Mouse (Mus musculus) frontal cortex, adult (tissue): ENCODE results near the gene Gm10428.

Experiments
- ATAC-seq: cut with Nextera tagmentation; 2 replicates; pipeline ENCODE4 v1.9.2; 2017; ENCODE audit warnings: mild to moderate bottlenecking, moderate library complexity, mixed read lengths; ENCODE audit not compliant: low TSS enrichment

Gm10428 gene

DNA sequence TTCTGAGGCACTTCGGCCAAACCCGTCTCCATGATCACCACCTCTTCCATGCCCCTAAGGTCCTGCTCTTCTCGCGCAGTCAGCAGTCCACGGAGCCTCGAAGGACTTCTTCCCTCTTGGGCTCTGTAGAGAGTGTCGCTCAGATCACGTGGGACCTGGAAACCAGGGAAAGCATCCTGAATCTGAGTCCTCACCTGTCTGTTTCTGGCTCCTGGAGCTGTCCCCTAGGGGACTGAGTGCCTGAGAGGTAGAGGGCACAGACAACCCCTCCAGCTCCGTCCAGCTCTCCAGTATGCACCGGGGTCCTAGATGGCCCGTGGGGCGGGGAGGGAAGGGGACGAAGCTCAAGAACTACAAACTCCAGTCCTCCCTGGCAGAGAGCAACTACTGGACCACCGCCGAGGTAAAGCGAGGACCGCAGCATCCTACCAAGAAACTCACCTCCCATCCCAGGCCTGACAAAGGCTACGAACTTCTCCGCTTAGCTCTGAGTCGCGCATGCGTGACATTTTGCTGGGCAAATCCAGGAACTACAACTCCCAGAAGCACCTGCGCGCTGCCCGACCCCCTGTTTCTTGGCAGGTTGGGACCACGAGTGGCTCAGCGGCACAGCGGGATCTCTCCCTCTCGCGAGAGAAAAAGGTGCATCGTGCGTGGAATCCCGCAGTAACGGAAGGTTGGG is 36.2 kb downstream of the Gm10428 start, which contains the start of gene Zfp286:
Zfp286 (minus strand) TSS at position 528 of the 682 bp plus-strand sequence.
- ATAC-seq: peak; percentile 99

DNA sequence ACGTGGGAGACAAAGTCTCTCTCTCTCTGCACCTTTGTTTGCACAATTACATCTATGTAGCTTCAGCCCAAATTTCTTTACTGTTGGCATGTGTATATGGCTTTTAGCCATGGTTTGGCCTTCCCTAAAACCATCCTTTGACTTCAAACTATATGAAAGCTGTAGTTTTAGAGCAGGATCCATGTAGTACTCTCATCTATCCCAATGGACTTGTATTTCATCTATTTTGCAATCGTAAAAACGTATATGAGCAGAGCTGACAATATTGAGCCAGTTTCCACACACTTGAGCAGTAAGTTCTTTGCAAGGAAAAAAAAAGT is 36.7 kb downstream of the Gm10428 start:
- no peak for ATAC-seq
